Mouse (Mus musculus): Measurements from ENCODE around the gene Nt5e.

DNA sequence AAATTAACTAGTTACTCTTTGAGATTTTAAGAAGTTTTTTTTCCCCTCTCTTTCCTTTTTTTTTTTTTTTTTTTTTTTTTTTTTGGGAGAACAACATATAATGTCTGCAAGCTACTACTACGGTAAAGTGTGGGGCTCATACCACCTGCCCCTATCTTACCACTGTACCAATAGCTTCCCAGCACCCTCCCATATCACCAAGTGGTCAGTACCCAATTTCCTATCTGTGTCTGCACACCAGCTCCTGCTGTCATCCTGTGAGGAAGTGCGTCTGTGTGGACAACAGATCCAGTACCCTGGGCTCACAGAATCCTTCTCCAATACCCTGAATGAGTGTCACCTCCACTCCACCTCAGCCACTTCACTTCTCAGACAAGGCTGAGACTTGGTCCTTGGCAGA is 32.1 kb downstream of the Nt5e start:
- TF ChIP-seq CTCF (conservative IDR thresholded peaks at IDR 0.05; ENCODE audit: low read length) (no peak), NANOG (IDR thresholded peaks at IDR 0.05; ENCODE audit: borderline replicate concordance, low read length) (no peak), POU5F1 (IDR thresholded peaks at IDR 0.05; ENCODE audit: borderline replicate concordance, low read length) (no peak)
